Mouse (Mus musculus) midbrain, postnatal 0 days (tissue): ENCODE data around the gene Lrrc32. TPM values are rescaled to one million over a fixed set of nuclear protein-coding genes. Genes with fewer than 3 reads are reported as not detected.

Experiments
- ATAC-seq: fragments of 200-750 bp; cut with Nextera tagmentation; 2 replicates; pipeline ENCODE4 v1.8.0; 2017; ENCODE audit warnings: moderate number of reproducible peaks, mild to moderate bottlenecking, moderate TSS enrichment, moderate library complexity; ENCODE audit not compliant: low FRiP score
- DNase-seq: peaks from one replicate; pipeline ENCODE4 v3.0.0-alpha.2; 2015; ENCODE audit warnings: low spot score
- H3K27ac ChIP-seq: fragments of 300-500 bp; sonication (generic); 2 replicates; pipeline ENCODE4 v1.5.1; 2014; ENCODE audit warnings: low read depth, mild to moderate bottlenecking, low read length, mixed read lengths
- H3K27me3 ChIP-seq: fragments of 300-500 bp; sonication (generic); 2 replicates; pipeline ENCODE4 v1.6.1; 2014; ENCODE audit warnings: low read length, control low read depth, mixed read lengths; ENCODE audit not compliant: insufficient read depth
- H3K36me3 ChIP-seq: fragments of 300-500 bp; sonication (generic); 2 replicates; pipeline ENCODE4 v1.6.1; 2014; ENCODE audit warnings: low read length, control low read depth, mixed read lengths; ENCODE audit not compliant: insufficient read depth
- H3K4me1 ChIP-seq: fragments of 300-500 bp; sonication (generic); 2 replicates; pipeline ENCODE4 v1.6.1; 2014; ENCODE audit warnings: mild to moderate bottlenecking, control low read depth, antibody characterized with exemption, low read length, mixed read lengths; ENCODE audit not compliant: insufficient read depth
- H3K4me2 ChIP-seq: fragments of 300-500 bp; sonication (generic); 2 replicates; pipeline ENCODE4 v1.6.1; 2014; ENCODE audit warnings: low read depth, mild to moderate bottlenecking, low read length, mixed read lengths; ENCODE audit not compliant: poor library complexity, severe bottlenecking
- H3K4me3 ChIP-seq: fragments of 300-500 bp; sonication (generic); 2 replicates; pipeline ENCODE4 v1.5.1; 2014; ENCODE audit warnings: low read depth, mild to moderate bottlenecking, low read length, moderate library complexity
- H3K9ac ChIP-seq: fragments of 300-500 bp; sonication (generic); replicated peaks from 2 replicates; pipeline ENCODE4 v1.6.1; 2014; ENCODE audit warnings: mild to moderate bottlenecking, low read length, moderate library complexity, mixed read lengths; ENCODE audit not compliant: poor library complexity, severe bottlenecking
- H3K9me3 ChIP-seq: fragments of 300-500 bp; sonication (generic); 2 replicates; pipeline ENCODE4 v1.6.1; 2016; ENCODE audit warnings: low read length, control low read depth
- CTCF ChIP-seq: IDR thresholded peaks from 2 replicates; pipeline ENCODE4 v1.5.1; 2016; ENCODE audit warnings: antibody characterized with exemption, mild to moderate bottlenecking
- WGBS: fragments of 180-500 bp; shearing (Covaris S2); extraction: QIAGEN DNeasy Blood & Tissue Kit; methylation state at CpG from one replicate; pipeline ENCODE4 v1.1.7; 2014; 5-methylcytosine and 5-hydroxymethylcytosine counted together
- polyA plus RNA-seq: library from polyadenylated mRNA; unstranded; fragments of >200 nt; fragmentation: Nextera tagmentation; extraction: Ambion mirVana; gene quantifications from 2 replicates; pipeline ENCODE4 v1.2.1, GENCODE M21; 2015
- total RNA-seq: library from RNA; depleted of rRNA; stranded (reverse); fragments of >200 nt; gene quantifications from 2 replicates; pipeline ENCODE4 v1.2.3, GENCODE M21; 2014

The Lrrc32 gene
- total and polyA plus RNA-seq, 2 experiments from 2014 or later: 5.2 to 7.6 TPM

DNA sequence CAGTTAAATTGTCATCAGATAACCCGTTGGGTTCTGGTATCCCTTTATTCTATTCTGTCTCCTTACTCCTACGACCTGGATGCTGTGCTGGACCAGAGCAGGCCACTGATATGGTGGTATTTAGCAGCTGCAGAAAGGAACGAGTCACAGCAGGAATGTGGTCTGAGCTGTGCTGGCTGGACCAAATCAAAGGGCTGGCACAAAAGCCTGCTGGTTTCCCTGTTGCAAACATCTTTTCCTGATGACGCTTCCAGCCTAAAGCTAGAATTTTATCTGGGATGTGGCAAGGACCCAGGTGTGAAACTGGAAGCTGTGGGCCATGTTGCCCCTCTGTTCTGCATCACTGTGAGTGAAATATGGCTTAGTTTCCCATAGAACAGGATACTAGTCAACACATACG, 8.4 kb downstream of the Lrrc32 start:
- 55% methylated on average over 5 of the region's 5 CpGs for WGBS
- Histone ChIP-seq H3K9ac (no peak overlapping the region), H3K27ac (no peak overlapping the region), H3K4me3 (no peak overlapping the region), H3K27me3 (no peaks in the 10 kb centered on the region), H3K4me1 (no peaks in the 10 kb centered on the region), H3K36me3 (peaks cover 10% of the 10 kb centered on the region; the same call in 1 of the 2 replicates), H3K4me2 (no peak overlapping the region), H3K9me3 (no peaks in the 10 kb centered on the region)
- ATAC-seq (no peak), DNase-seq (no peak)
- no peak for TF ChIP-seq CTCF

DNA sequence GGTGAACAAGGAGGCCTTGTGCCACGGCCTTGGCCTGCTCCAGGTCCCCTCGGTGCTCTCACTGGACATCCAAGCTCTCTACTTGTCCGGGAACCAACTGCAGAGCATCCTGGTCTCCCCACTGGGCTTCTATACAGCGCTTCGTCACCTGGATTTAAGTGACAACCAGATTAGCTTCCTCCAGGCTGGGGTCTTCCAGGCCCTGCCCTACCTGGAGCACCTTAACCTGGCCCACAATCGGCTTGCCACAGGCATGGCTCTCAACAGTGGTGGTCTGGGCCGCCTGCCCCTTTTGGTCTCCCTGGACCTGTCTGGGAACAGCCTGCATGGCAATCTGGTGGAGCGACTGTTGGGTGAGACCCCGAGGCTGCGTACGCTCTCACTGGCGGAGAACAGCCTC, 9.0 kb downstream of the Lrrc32 start:
- Histone ChIP-seq H3K4me1 (no peaks in the 10 kb centered on the region), H3K4me3 (no peak overlapping the region), H3K36me3 (peaks cover 10% of the 10 kb centered on the region; the same call in 1 of the 2 replicates), H3K4me2 (no peak overlapping the region), H3K27ac (no peak overlapping the region), H3K9ac (no peak overlapping the region), H3K9me3 (no peaks in the 10 kb centered on the region), H3K27me3 (no peaks in the 10 kb centered on the region)
- DNase-seq: no peak
- 88% methylated on average over 12 of the region's 12 CpGs for WGBS
- ATAC-seq: no peak
- no peak for TF ChIP-seq CTCF

DNA sequence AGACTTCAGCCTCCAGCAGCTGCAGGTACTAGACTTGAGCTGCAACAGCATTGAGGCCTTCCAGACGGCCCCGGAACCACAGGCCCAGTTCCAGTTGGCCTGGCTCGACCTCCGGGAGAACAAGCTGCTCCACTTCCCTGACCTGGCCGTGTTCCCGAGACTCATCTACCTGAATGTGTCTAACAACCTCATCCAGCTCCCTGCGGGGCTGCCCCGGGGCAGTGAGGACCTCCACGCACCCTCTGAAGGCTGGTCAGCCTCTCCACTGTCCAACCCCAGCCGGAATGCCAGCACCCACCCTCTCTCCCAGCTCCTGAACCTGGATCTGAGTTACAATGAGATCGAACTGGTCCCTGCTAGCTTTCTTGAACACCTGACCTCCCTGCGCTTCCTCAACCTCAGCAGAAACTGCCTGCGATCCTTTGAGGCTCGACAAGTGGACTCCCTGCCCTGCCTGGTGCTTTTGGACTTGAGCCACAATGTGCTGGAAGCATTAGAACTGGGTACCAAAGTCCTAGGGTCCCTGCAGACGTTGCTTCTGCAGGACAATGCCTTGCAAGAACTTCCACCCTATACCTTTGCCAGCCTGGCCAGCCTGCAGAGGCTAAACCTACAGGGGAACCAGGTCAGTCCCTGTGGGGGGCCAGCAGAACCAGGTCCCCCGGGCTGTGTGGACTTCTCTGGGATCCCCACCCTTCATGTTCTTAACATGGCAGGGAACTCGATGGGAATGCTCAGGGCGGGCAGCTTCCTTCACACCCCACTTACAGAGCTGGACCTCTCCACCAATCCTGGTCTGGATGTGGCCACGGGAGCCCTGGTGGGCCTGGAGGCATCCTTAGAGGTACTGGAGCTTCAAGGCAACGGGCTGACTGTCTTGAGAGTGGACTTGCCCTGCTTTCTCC, 9.8 kb downstream of the Lrrc32 start:
- Histone ChIP-seq H3K4me2 (no peak overlapping the region), H3K27me3 (no peaks in the 10 kb centered on the region), H3K4me3 (no peak overlapping the region), H3K27ac (no peak overlapping the region), H3K4me1 (no peaks in the 10 kb centered on the region), H3K36me3 (peaks cover 10% of the 10 kb centered on the region; the same call in 1 of the 2 replicates), H3K9me3 (no peaks in the 10 kb centered on the region), H3K9ac (no peak overlapping the region)
- WGBS: 86% methylated on average over 20 of the region's 20 CpGs
- DNase-seq (no peak), ATAC-seq (no peak)
- TF ChIP-seq CTCF: no peak

DNA sequence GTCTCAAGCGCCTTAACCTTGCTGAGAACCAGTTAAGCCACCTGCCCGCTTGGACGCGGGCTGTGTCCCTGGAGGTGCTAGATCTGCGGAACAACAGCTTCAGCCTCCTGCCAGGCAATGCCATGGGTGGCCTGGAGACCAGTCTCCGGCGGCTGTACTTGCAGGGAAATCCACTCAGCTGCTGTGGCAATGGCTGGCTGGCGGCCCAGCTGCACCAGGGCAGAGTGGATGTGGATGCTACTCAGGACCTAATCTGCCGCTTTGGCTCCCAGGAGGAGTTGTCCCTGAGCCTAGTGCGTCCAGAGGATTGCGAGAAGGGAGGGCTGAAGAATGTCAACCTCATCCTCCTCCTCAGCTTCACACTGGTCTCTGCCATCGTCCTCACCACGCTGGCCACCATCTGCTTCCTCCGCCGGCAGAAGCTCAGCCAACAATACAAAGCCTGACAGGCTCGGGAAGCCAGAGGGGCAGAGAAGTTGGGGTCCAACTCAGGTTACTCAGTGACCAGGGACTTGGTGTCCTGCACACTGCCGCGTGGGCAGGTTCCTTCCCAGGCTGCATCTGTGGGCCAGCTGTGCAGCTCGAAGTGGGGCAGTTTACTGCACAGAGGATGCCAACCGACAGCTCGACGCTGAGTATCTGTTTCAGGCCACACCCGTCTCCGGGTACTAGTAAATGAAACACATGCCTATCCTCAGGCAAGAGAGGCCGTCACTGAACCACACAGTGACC, 10.6 kb downstream of the Lrrc32 start:
- H3K9ac ChIP-seq: no peak overlapping the region
- no peaks in the 10 kb centered on the region for H3K27me3 ChIP-seq
- no peak for DNase-seq
- 82% methylated on average over 25 of the region's 25 CpGs for WGBS
- no peaks in the 10 kb centered on the region for H3K9me3 ChIP-seq
- H3K4me3 ChIP-seq: no peak overlapping the region
- no peak overlapping the region for H3K4me2 ChIP-seq
- peaks cover 10% of the 10 kb centered on the region; the same call in 1 of the 2 replicates for H3K36me3 ChIP-seq
- no peak for TF ChIP-seq CTCF
- no peaks in the 10 kb centered on the region for H3K4me1 ChIP-seq
- ATAC-seq: no peak
- H3K27ac ChIP-seq: no peak overlapping the region

DNA sequence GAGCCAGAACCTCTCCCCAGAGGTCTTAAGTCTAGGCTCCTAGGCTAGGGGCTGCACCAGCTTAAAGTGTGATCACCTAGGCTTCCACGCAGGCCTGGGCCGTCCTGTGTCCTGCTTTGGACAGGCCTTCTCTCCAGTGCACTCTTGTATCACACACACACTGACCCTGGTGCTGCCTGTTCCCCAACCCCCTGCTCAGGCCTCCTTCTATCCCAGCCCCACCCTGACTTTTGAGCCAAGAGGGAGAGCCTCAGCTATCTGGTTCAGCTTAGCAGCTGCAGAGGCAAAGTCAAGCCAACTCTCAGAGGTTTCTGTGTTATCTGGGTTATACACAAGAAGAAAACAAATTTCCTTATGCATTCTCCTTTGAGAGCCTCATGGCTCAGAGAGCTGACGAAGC, 11.4 kb downstream of the Lrrc32 start:
- no peak overlapping the region for H3K4me2 ChIP-seq
- no peak overlapping the region for H3K4me3 ChIP-seq
- WGBS: 85% methylated on average over 3 of the region's 3 CpGs
- H3K4me1 ChIP-seq: no peaks in the 10 kb centered on the region
- H3K27ac ChIP-seq: no peak overlapping the region
- ATAC-seq (no peak), DNase-seq (no peak)
- no peak for TF ChIP-seq CTCF
- no peak overlapping the region for H3K9ac ChIP-seq
- no peaks in the 10 kb centered on the region for H3K27me3 ChIP-seq
- H3K9me3 ChIP-seq: no peaks in the 10 kb centered on the region
- H3K36me3 ChIP-seq: peaks cover 10% of the 10 kb centered on the region; the same call in 1 of the 2 replicates

DNA sequence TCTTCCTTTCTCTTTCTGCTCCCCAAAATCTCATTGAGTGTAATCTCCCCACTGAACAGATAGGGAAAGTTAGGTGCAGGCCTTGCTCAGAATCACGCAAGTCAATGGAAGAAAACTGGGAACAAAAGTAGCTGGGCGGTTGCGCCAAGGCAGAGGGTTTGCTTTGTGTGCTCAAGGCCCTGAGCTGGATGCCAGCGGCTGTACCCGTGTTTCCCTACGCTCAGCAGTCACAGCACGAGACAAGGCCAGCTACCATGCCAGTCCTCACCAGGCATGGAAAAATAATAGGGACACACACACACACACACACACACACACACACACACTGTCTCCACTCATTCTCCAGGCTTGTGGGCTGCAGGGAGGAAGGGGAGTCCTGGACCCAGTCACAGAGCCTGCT, 12.0 kb downstream of the Lrrc32 start:
- no peak overlapping the region for H3K4me2 ChIP-seq
- H3K9me3 ChIP-seq: no peaks in the 10 kb centered on the region
- no peak overlapping the region for H3K27ac ChIP-seq
- 75% methylated on average over 7 of the region's 7 CpGs for WGBS
- ATAC-seq: no peak
- H3K9ac ChIP-seq: no peak overlapping the region
- H3K4me3 ChIP-seq: no peak overlapping the region
- H3K27me3 ChIP-seq: no peaks in the 10 kb centered on the region
- DNase-seq: no peak
- H3K4me1 ChIP-seq: no peaks in the 10 kb centered on the region
- H3K36me3 ChIP-seq: peaks cover 10% of the 10 kb centered on the region; the same call in 1 of the 2 replicates
- TF ChIP-seq CTCF: no peak
